Mouse (Mus musculus) limb, embryonic 10.5 days (tissue): ENCODE data around the gene Cit. TPM values are rescaled to one million over a fixed set of nuclear protein-coding genes. Genes with fewer than 3 reads are reported as not detected.

Experiments
- DNase-seq: peaks from one replicate; pipeline ENCODE4 v3.0.0-alpha.2; 2017; ENCODE audit warnings: low spot score
- H3K27ac ChIP-seq: fragments of 300-500 bp; sonication (generic); 2 replicates; pipeline ENCODE4 v1.5.1; 2016; ENCODE audit warnings: mild to moderate bottlenecking
- H3K27me3 ChIP-seq: fragments of 300-500 bp; sonication (generic); 2 replicates; pipeline ENCODE4 v1.6.1; 2016; ENCODE audit warnings: low read depth, mild to moderate bottlenecking; ENCODE audit not compliant: poor library complexity, severe bottlenecking
- H3K36me3 ChIP-seq: fragments of 300-500 bp; sonication (generic); 2 replicates; pipeline ENCODE4 v1.6.1; 2016; ENCODE audit warnings: mild to moderate bottlenecking, moderate library complexity
- H3K4me1 ChIP-seq: fragments of 300-500 bp; sonication (generic); 2 replicates; pipeline ENCODE4 v1.6.1; 2016
- H3K4me3 ChIP-seq: fragments of 300-500 bp; sonication (generic); 2 replicates; pipeline ENCODE4 v1.5.1; 2016; ENCODE audit warnings: mild to moderate bottlenecking, moderate library complexity
- H3K9me3 ChIP-seq: fragments of 300-500 bp; sonication (generic); replicated peaks from 2 replicates; pipeline ENCODE4 v1.6.1; 2016; ENCODE audit warnings: mild to moderate bottlenecking
- WGBS: fragments of 180-500 bp; shearing (Covaris S2); methylation state at CpG from one replicate; pipeline ENCODE4 v1.1.7; 2016; 5-methylcytosine and 5-hydroxymethylcytosine counted together
- polyA plus RNA-seq: library from polyadenylated mRNA; unstranded; fragments of >200 nt; fragmentation: Nextera tagmentation; extraction: Ambion mirVana; gene quantifications from 2 replicates; pipeline ENCODE4 v1.2.1, GENCODE M21; 2016

The Cit gene
- polyA plus RNA-seq, 1 experiment from 2014 or later, result 39.4 TPM

GRCm38 (mm10) chr5:116012503-116012902 lies 167.4 kb downstream of the Cit start:
- H3K27me3 ChIP-seq, result no peaks in the 10 kb centered on the region
- no peak for DNase-seq
- H3K9me3 ChIP-seq, result no peaks in the 10 kb centered on the region
- peaks cover 58% of the 10 kb centered on the region for H3K36me3 ChIP-seq
- H3K4me1 ChIP-seq, result no peaks in the 10 kb centered on the region
- H3K4me3 ChIP-seq, result no peak overlapping the region
- H3K27ac ChIP-seq, result no peak overlapping the region
- WGBS, result 91% methylated on average over 7 of the region's 7 CpGs

DNA sequence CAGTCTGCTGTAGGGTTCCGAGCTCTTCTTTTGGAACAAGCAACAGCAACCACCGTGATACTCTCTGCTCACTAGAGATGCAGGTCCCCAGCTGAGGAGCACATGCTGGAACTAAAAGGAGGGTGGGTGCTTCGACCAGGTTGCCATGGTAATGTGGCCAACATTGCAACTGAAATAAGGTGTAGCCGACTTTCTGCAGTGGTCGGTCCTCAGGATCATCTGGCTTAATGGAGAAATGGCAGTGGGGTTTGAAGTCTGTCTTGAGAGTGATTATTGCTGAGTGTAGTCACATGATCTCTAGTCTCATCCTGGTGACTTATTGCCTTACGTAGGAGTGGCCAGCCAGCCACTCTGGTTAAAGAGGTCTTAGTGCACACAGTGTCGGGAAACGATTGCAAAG lies 168.7 kb downstream of the Cit start:
- Histone ChIP-seq H3K27ac (no peak overlapping the region), H3K4me3 (no peak overlapping the region), H3K9me3 (no peaks in the 10 kb centered on the region), H3K4me1 (no peaks in the 10 kb centered on the region), H3K36me3 (peaks cover 65% of the 10 kb centered on the region), H3K27me3 (no peaks in the 10 kb centered on the region)
- DNase-seq, result no peak
- 87% methylated on average over 8 of the region's 8 CpGs for WGBS

DNA sequence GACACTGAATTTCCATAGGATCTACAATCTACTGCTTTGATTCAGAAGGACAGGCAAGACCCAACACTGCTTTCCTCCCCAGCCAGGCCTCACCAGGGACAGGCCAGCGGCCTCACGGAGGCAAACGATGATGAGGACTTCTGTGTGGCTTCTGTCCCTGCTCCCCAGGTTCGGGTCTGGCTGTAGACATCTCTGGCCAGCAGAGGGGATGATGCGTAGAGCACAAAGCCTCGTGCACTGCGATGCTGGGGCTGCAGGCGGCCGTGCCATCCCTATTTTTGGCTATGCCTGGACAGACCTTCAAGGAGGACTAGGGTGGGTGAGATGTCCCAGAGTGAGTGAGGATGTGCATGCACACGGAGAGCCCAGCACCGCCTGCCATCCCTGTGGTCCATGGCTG lies 169.2 kb downstream of the Cit start:
- no peaks in the 10 kb centered on the region for H3K27me3 ChIP-seq
- H3K4me3 ChIP-seq, result no peak overlapping the region
- no peaks in the 10 kb centered on the region for H3K4me1 ChIP-seq
- H3K9me3 ChIP-seq, result no peaks in the 10 kb centered on the region
- WGBS, result 94% methylated on average over 11 of the region's 11 CpGs
- DNase-seq, result no peak
- peaks cover 69% of the 10 kb centered on the region for H3K36me3 ChIP-seq
- no peak overlapping the region for H3K27ac ChIP-seq

- no peaks in the 10 kb centered on the region for H3K9me3 ChIP-seq
- no peaks in the 10 kb centered on the region for H3K4me1 ChIP-seq
- no peak overlapping the region for H3K4me3 ChIP-seq
- H3K36me3 ChIP-seq, result peaks cover 92% of the 10 kb centered on the region
- H3K27me3 ChIP-seq, result no peaks in the 10 kb centered on the region
- H3K27ac ChIP-seq, result no peak overlapping the region
- DNase-seq, result no peak
- WGBS, result 96% methylated on average over 5 of the region's 5 CpGs
Observed at GRCm38 (mm10) chr5:116016542-116016941, 171.5 kb downstream of the Cit start.

GRCm38 (mm10) chr5:116017391-116017790 lies 172.3 kb downstream of the Cit start:
- Histone ChIP-seq H3K4me1 (peaks cover 3% of the 10 kb centered on the region), H3K27me3 (no peaks in the 10 kb centered on the region), H3K9me3 (no peaks in the 10 kb centered on the region), H3K36me3 (peaks cover 99% of the 10 kb centered on the region), H3K4me3 (no peak overlapping the region), H3K27ac (no peak overlapping the region)
- no peak for DNase-seq
- 94% methylated on average over 8 of the region's 8 CpGs for WGBS

- no peaks in the 10 kb centered on the region for H3K27me3 ChIP-seq
- H3K9me3 ChIP-seq, result no peaks in the 10 kb centered on the region
- peaks cover 11% of the 10 kb centered on the region for H3K4me1 ChIP-seq
- no peak overlapping the region for H3K4me3 ChIP-seq
- H3K27ac ChIP-seq, result no peak overlapping the region
- WGBS, result 94% methylated on average over 9 of the region's 9 CpGs
- peaks cover 93% of the 10 kb centered on the region for H3K36me3 ChIP-seq
- no peak for DNase-seq
Observed at GRCm38 (mm10) chr5:116018196-116018595, 173.1 kb downstream of the Cit start.

DNA sequence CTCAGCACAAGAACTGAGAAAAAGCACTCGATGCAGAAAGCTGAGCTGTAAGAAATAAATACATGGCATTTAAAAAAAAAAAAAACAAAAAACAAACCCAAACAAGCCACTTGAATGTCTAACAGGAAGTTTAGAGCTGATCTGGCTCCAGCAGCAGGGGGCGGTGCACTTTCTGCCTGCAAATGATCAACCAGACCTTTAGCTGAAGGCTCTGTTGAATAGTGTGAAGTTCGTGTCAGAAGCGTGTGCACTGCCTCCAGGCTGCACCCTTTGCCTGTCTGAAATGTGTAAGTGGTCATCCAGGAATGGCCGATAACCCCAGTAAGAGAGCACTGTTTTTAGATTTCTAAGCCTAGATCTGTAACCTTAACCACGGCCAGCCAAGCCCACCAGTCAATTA lies 173.7 kb downstream of the Cit start:
- peaks cover 87% of the 10 kb centered on the region for H3K36me3 ChIP-seq
- WGBS, result 89% methylated on average over 6 of the region's 6 CpGs

GRCm38 (mm10) chr5:116019371-116019770 lies 174.3 kb downstream of the Cit start:
- Histone ChIP-seq H3K27ac (no peak overlapping the region), H3K4me1 (peaks cover 14% of the 10 kb centered on the region), H3K9me3 (no peaks in the 10 kb centered on the region), H3K4me3 (no peak overlapping the region), H3K27me3 (no peaks in the 10 kb centered on the region), H3K36me3 (peaks cover 81% of the 10 kb centered on the region)
- no peak for DNase-seq
- WGBS, result 57% methylated on average over 11 of the region's 11 CpGs

More for the DNA sequence above, 173.7 kb downstream of the Cit start:
- Histone ChIP-seq H3K27ac (no peak overlapping the region), H3K27me3 (no peaks in the 10 kb centered on the region), H3K9me3 (no peaks in the 10 kb centered on the region), H3K4me1 (peaks cover 14% of the 10 kb centered on the region), H3K4me3 (no peak overlapping the region)
- DNase-seq, result no peak

GRCm38 (mm10) chr5:116021552-116021951 lies 176.5 kb downstream of the Cit start:
- H3K9me3 ChIP-seq, result no peaks in the 10 kb centered on the region
- H3K4me3 ChIP-seq, result no peak overlapping the region
- 91% methylated on average over 14 of the region's 14 CpGs for WGBS

GRCm38 (mm10) chr5:116022131-116022530 lies 177.1 kb downstream of the Cit start:
- no peak overlapping the region for H3K27ac ChIP-seq
- DNase-seq, result no peak
- H3K4me3 ChIP-seq, result no peak overlapping the region
- H3K27me3 ChIP-seq, result no peaks in the 10 kb centered on the region
- no peaks in the 10 kb centered on the region for H3K9me3 ChIP-seq
- peaks cover 54% of the 10 kb centered on the region for H3K36me3 ChIP-seq
- WGBS, result 93% methylated on average over 12 of the region's 12 CpGs
- H3K4me1 ChIP-seq, result peaks cover 17% of the 10 kb centered on the region

More at GRCm38 (mm10) chr5:116021552-116021951, 176.5 kb downstream of the Cit start:
- no peak for DNase-seq
- no peak overlapping the region for H3K27ac ChIP-seq
- no peaks in the 10 kb centered on the region for H3K27me3 ChIP-seq
- peaks cover 60% of the 10 kb centered on the region for H3K36me3 ChIP-seq
- H3K4me1 ChIP-seq, result peaks cover 17% of the 10 kb centered on the region

GRCm38 (mm10) chr5:116022658-116023200 lies 177.7 kb downstream of the Cit start:
- Histone ChIP-seq H3K9me3 (no peaks in the 10 kb centered on the region), H3K4me3 (peak overlapping the region; percentile 89), H3K27ac (peak overlapping the region; percentile 93; the same call in 1 of the 2 replicates), H3K36me3 (peaks cover 48% of the 10 kb centered on the region), H3K4me1 (peaks cover 17% of the 10 kb centered on the region), H3K27me3 (no peaks in the 10 kb centered on the region)
- DNase-seq, result no peak
- WGBS, result 84% methylated on average over 7 of the region's 7 CpGs

GRCm38 (mm10) chr5:116023251-116023661 lies 178.2 kb downstream of the Cit start:
- peaks cover 17% of the 10 kb centered on the region for H3K4me1 ChIP-seq
- H3K27ac ChIP-seq, result peak overlapping the region; percentile 93
- peaks cover 42% of the 10 kb centered on the region for H3K36me3 ChIP-seq
- peak overlapping the region; percentile 89 for H3K4me3 ChIP-seq
- no peaks in the 10 kb centered on the region for H3K9me3 ChIP-seq
- DNase-seq, result no peak
- H3K27me3 ChIP-seq, result no peaks in the 10 kb centered on the region
- WGBS, result 30% methylated on average over 8 of the region's 8 CpGs

DNA sequence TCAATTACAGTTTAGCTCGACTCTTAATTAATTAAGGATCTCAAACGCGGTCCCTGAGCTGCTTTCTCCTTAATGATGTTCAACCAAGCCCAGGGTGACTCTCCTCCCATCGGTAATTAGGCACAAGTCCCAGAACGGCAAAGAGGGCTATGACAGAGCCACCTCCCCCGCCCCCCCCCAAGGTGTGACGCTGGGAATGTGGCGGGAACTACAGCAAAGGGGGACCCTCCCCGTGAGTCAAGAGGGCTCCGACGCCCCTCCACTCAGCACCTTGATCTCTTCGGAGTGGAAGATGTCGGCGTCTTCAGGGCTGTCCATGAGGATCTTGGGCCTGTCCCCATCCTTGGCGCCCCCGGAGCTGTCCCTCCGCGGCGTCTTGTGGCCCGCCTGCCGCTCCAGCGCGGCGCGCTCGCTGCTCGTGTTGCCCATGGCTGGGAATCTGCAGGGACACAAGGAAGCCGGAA lies 178.8 kb downstream of the Cit start:
- H3K27me3 ChIP-seq, result no peaks in the 10 kb centered on the region
- H3K4me3 ChIP-seq, result peak overlapping the region; percentile 89
- 1% methylated on average over 28 of the region's 28 CpGs for WGBS
- H3K27ac ChIP-seq, result peak overlapping the region; percentile 93
- no peak for DNase-seq
- H3K9me3 ChIP-seq, result no peaks in the 10 kb centered on the region
- peaks cover 17% of the 10 kb centered on the region for H3K4me1 ChIP-seq
- H3K36me3 ChIP-seq, result peaks cover 37% of the 10 kb centered on the region

- peak within 1 kb of the TSS; percentile 93 for H3K27ac ChIP-seq
- peak; percentile 98 for DNase-seq
- H3K4me1 ChIP-seq, result peaks cover 17% of the 10 kb centered on the region
- peak within 1 kb of the TSS; percentile 89 for H3K4me3 ChIP-seq
- WGBS, result under 1% methylated on average over 46 of the region's 46 CpGs
- peaks cover 32% of the 10 kb centered on the region for H3K36me3 ChIP-seq
- no peaks in the 10 kb centered on the region for H3K27me3 ChIP-seq
- H3K9me3 ChIP-seq, result no peaks in the 10 kb centered on the region
Observed at GRCm38 (mm10) chr5:116024327-116024739, 179.3 kb downstream of the Cit start, which contains the start of gene Prkab1. Gene Prkab1, minus strand, starts transcription at chr5:116024508.
